Mouse (Mus musculus) macrophage (primary cell): ENCODE data around the gene Olfr483. TPM values are rescaled to one million over a fixed set of nuclear protein-coding genes. Genes with fewer than 3 reads are reported as not detected.

Experiments used
- H3K27ac ChIP-seq: fragments of 350-480 bp; formaldehyde crosslinking; 2 replicates; pipeline ENCODE4 v1.9.0; 2021
- H3K36me3 ChIP-seq: fragments of 350-480 bp; formaldehyde crosslinking; 2 replicates; pipeline ENCODE4 v1.9.0; 2021; ENCODE audit errors: inconsistent target
- H3K4me3 ChIP-seq: fragments of 350-480 bp; formaldehyde crosslinking; 2 replicates; pipeline ENCODE4 v1.9.0; 2021; ENCODE audit errors: inconsistent target
- H3K79me2 ChIP-seq: fragments of 350-480 bp; formaldehyde crosslinking; 2 replicates; pipeline ENCODE4 v1.9.0; 2021; ENCODE audit errors: inconsistent target
- WGBS: methylation state at CpG from one replicate; pipeline ENCODE4 v1.1.7; 2026; ENCODE audit warnings: inconsistent platforms; ENCODE audit not compliant: missing documents; 5-methylcytosine and 5-hydroxymethylcytosine counted together
- polyA plus RNA-seq: library from polyadenylated mRNA; stranded (reverse); fragments of 250-400 nt; gene quantifications from 3 replicates; pipeline ENCODE4 v1.2.4, GENCODE M21; 2018; ENCODE audit warnings: inconsistent platforms
- total RNA-seq, 78 experiments: library from RNA; depleted of rRNA; stranded (reverse); fragments of 250-400 nt; gene quantifications; 1 replicate in 9 of 78; 2 replicates in 24 of 78; 3 replicates in 43 of 78; 4 replicates in 2 of 78; pipeline ENCODE4 v1.2.4; 2018; ENCODE audit warnings: inconsistent platforms in 56 of 78

The Olfr483 gene
- not detected for total RNA-seq (2018; cell fraction: chromatin; rRNA removed)
- not detected for total RNA-seq (2018; cell fraction: cytosol; rRNA removed)
- total RNA-seq (2018; cell fraction: nucleus; rRNA removed): not detected
- polyA plus RNA-seq: not detected in 3 replicates

- no peaks in the 10 kb centered on the region for H3K79me2 ChIP-seq
- no peaks in the 10 kb centered on the region for H3K36me3 ChIP-seq
- no peak within 1 kb of the TSS for H3K27ac ChIP-seq
- WGBS: 100% methylated on average over 1 of the region's 1 CpGs
- no peak within 1 kb of the TSS for H3K4me3 ChIP-seq
These were observed at the start of gene Olfr483 for GRCm38 (mm10) chr7:108100549-108100948. TSS of gene Olfr483 (plus strand) at chr7:108100849.

GRCm38 (mm10) chr7:108067246-108067645 is 33.4 kb upstream of the Olfr483 start, which contains the start of gene Olfr480:
TSS of gene Olfr480 (minus strand) at chr7:108067346.
- no peak within 1 kb of the TSS for H3K27ac ChIP-seq
- no peaks in the 10 kb centered on the region for H3K36me3 ChIP-seq
- 100% methylated on average over 1 of the region's 1 CpGs for WGBS
- H3K4me3 ChIP-seq: no peak within 1 kb of the TSS
- H3K79me2 ChIP-seq: no peaks in the 10 kb centered on the region

- Histone ChIP-seq H3K79me2 (no peaks in the 10 kb centered on the region), H3K4me3 (no peak within 1 kb of the TSS), H3K36me3 (no peaks in the 10 kb centered on the region), H3K27ac (no peak within 1 kb of the TSS)
These were observed 21.1 kb upstream of the Olfr483 start, which contains the start of gene Olfr481 for GRCm38 (mm10) chr7:108079555-108079954. TSS of gene Olfr481 (plus strand) at chr7:108079855.

- Histone ChIP-seq H3K36me3 (no peaks in the 10 kb centered on the region), H3K79me2 (no peaks in the 10 kb centered on the region)
- 77% methylated on average over 1 of the region's 1 CpGs for WGBS
These were observed 3.2 kb upstream of the Olfr483 start, which contains the start of gene Olfr482 for GRCm38 (mm10) chr7:108097486-108097885. TSS of gene Olfr482 (minus strand) at chr7:108097586.

GRCm38 (mm10) chr7:108120681-108121080 is 20.0 kb downstream of the Olfr483 start:
- H3K36me3 ChIP-seq: no peaks in the 10 kb centered on the region
- no peak overlapping the region for H3K4me3 ChIP-seq
- no peaks in the 10 kb centered on the region for H3K79me2 ChIP-seq
- H3K27ac ChIP-seq: no peak overlapping the region
- WGBS: 0% methylated on average over 1 of the region's 1 CpGs

More at GRCm38 (mm10) chr7:108097486-108097885, 3.2 kb upstream of the Olfr483 start, which contains the start of gene Olfr482:
- Histone ChIP-seq H3K4me3 (no peak within 1 kb of the TSS), H3K27ac (no peak within 1 kb of the TSS)

GRCm38 (mm10) chr7:108121416-108121815 is 20.8 kb downstream of the Olfr483 start:
- H3K36me3 ChIP-seq: no peaks in the 10 kb centered on the region
- H3K4me3 ChIP-seq: no peak overlapping the region
- H3K27ac ChIP-seq: no peak overlapping the region
- no peaks in the 10 kb centered on the region for H3K79me2 ChIP-seq
- 67% methylated on average over 1 of the region's 1 CpGs for WGBS

- no peaks in the 10 kb centered on the region for H3K79me2 ChIP-seq
- no peaks in the 10 kb centered on the region for H3K36me3 ChIP-seq
- H3K27ac ChIP-seq: no peak within 1 kb of the TSS
- H3K4me3 ChIP-seq: no peak within 1 kb of the TSS
These were observed 26.7 kb downstream of the Olfr483 start, which contains the start of gene Olfr484 for GRCm38 (mm10) chr7:108127349-108127748. TSS of gene Olfr484 (minus strand) at chr7:108127449.

Other genes with a start within 250 kb of the Olfr483 start
- not detected in 3 replicates for gene Olfr472, start 202.9 kb upstream of the Olfr483 start, polyA plus RNA-seq
- not detected in 3 replicates for gene Olfr473, start 170.4 kb upstream of the Olfr483 start, polyA plus RNA-seq
- gene Olfr474, start 146.2 kb upstream of the Olfr483 start, polyA plus RNA-seq: not detected in 3 replicates
- gene Olfr476, start 136.0 kb upstream of the Olfr483 start, polyA plus RNA-seq: not detected in 3 replicates
- gene Olfr477, start 114.2 kb upstream of the Olfr483 start, polyA plus RNA-seq: not detected in 3 replicates
- gene Olfr478, start 66.9 kb upstream of the Olfr483 start, polyA plus RNA-seq: not detected in 3 replicates
- gene Olfr479, start 50.2 kb upstream of the Olfr483 start, polyA plus RNA-seq: not detected in 3 replicates
- not detected in 3 replicates for gene Olfr480, start 33.5 kb upstream of the Olfr483 start, polyA plus RNA-seq
- not detected in 3 replicates for gene Olfr481, start 21.0 kb upstream of the Olfr483 start, polyA plus RNA-seq
- gene Olfr482, start 3.3 kb upstream of the Olfr483 start, polyA plus RNA-seq: 0.11 TPM in 1 of 3 replicates, not detected in the others
- not detected in 3 replicates for gene Olfr484, start 26.6 kb downstream of the Olfr483 start, polyA plus RNA-seq
- not detected in 3 replicates for gene Olfr485, start 59.0 kb downstream of the Olfr483 start, polyA plus RNA-seq
- gene Olfr486, start 71.9 kb downstream of the Olfr483 start, polyA plus RNA-seq: not detected in 3 replicates
- not detected in 3 replicates for gene Olfr487, start 113.8 kb downstream of the Olfr483 start, polyA plus RNA-seq
- not detected in 3 replicates for gene Olfr488, start 157.5 kb downstream of the Olfr483 start, polyA plus RNA-seq
- gene Olfr490, start 188.1 kb downstream of the Olfr483 start, polyA plus RNA-seq: not detected in 3 replicates
- gene Olfr491, start 212.6 kb downstream of the Olfr483 start, polyA plus RNA-seq: not detected in 3 replicates
- gene Olfr492, start 222.8 kb downstream of the Olfr483 start, polyA plus RNA-seq: not detected in 3 replicates
- gene Olfr493, start 246.1 kb downstream of the Olfr483 start, polyA plus RNA-seq: not detected in 3 replicates